Mouse (Mus musculus) heart, adult 11 months (tissue): ENCODE data around the gene Gm8297.
"Not testable (repeated sequence)": the region's sequence is repeated elsewhere in the genome, so short reads cannot be mapped to it uniquely, and the experiment has no call there.

Experiments used
- DNase-seq: peaks from one replicate; pipeline ENCODE4 v3.0.0; 2022

Gm8297 gene

DNA sequence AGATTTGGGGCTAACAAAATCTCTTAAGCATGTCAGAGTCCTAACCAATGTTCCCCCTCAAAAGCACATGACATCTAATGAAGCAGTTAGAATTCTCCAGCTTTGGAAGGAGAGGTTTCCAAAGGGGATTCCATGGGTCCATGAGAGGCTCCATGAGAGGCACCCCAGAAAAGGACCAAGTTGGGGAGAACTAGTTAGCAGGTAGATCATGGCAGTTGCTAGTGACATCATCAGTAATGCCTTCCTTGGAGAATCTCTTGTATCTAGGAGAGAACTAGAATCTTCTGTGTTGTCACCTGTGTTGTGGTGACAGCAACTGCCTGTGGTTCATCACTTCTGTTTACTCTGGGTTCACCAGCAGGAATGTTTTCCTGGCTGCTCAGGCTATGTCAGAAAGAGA is at the start of gene Gm8297:
TSS of gene Gm8297 (plus strand) at position 301 of the 400 bp plus-strand sequence.
- not testable (repeated sequence) for DNase-seq

- not testable (repeated sequence) for DNase-seq
Observed at GRCm38 (mm10) chr14:5015591-5015990, 31.9 kb downstream of the Gm8297 start, which contains the start of gene Gm3298. Gene Gm3298 (plus strand): TSS chr14:5015891.
